Mouse (Mus musculus) erythroblast, embryonic 14.5 days (primary cell): ENCODE results near the gene Adpgk.
A peak's percentile ranks its signal among the peaks of the same experiment; 100 is the strongest.

Experiments used
- GATA1 ChIP-seq: IDR thresholded peaks from 2 replicates; pipeline ENCODE4 v1.6.1; 2012; ENCODE audit warnings: low read length, inconsistent platforms, mixed read lengths
- TAL1 ChIP-seq: IDR thresholded peaks from 3 replicates; pipeline ENCODE4 v1.6.1; 2012; ENCODE audit warnings: low read length, inconsistent platforms, mixed read lengths

DNA sequence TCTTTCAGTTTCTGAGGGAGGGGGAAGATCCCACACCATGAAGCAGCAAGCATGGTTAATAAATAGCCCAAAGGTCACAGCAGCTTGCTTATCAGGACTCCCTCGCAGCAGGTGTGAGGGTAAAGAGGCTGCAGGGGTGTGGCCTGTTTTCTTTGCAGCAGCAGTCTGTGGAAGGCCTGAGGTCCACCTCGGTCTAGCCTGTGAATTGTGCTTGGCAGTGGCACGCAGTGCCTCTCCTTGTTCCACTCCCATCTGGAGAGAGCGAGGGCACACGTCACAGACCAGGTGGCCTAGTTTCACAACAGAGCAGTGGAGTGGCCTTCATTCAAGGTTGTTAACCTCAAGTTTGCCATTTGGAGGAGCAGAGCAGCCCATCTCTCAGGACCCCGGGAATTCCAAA lies 19.6 kb upstream of the Adpgk start:
- TF ChIP-seq GATA1: peak; percentile 59
- peak; percentile 73 for TF ChIP-seq TAL1
